ENCODE assay signal across 22 mouse cellular contexts in the genomic region with DNA sequence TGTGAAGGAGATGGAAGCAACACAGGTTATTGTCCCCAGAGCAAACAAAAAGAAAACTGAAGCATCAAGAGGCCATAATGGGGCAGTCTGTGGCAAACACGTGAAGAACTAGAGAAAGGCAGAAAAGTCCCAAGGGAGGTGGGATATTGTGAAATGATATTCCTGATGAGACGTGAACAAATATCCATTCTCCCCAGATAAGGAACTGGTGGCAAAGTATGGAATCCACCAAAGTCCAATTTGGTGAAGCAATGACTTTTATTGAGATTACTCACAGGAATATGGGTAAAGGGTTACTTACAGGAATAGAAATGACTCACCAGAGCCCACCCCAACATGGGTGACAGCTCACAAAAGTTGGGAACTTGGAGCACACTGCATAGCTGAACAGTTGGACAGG. TPM values are rescaled to one million over a fixed set of nuclear protein-coding genes. Genes with fewer than 3 reads are reported as not detected.
"Had no signal": no experiment of that assay in that cellular context is flagged by ENCODE, and none has a peak within 500 bp of the region (broad histone marks: within the 10 kb centered on the region; RNA-seq: fewer than 3 reads in every experiment).

No protein-coding gene starts in this region.

- ATAC-seq: hindbrain, postnatal 0 days had no signal

- DNase-seq: gastrocnemius, postnatal 14 days; gastrocnemius, postnatal 36 days; heart, adult 11 months; heart, adult 2 months; heart, postnatal 14 days; heart, postnatal 36 days; kidney, adult 18-20 months; kidney, adult 8-10 months; kidney, postnatal 10 days; kidney, postnatal 36 days; layer of hippocampus, postnatal 36 days; left cerebral cortex, postnatal 4 days; liver, embryonic 13.5 days had no signal

- H3K4me1 ChIP-seq: heart, embryonic 13.5 days; heart, embryonic 15.5 days; hindbrain, embryonic 13.5 days; hindbrain, embryonic 15.5 days; limb, embryonic 13.5 days; limb, embryonic 15.5 days; liver, embryonic 13.5 days had no signal

- H3K4me3 ChIP-seq: heart, adult 2 months; heart, embryonic 13.5 days; heart, embryonic 15.5 days; hindbrain, embryonic 13.5 days; hindbrain, embryonic 15.5 days; limb, embryonic 13.5 days; limb, embryonic 15.5 days; liver, embryonic 13.5 days had no signal

- H3K9me3 ChIP-seq: heart, embryonic 13.5 days; heart, embryonic 15.5 days; hindbrain, embryonic 13.5 days; hindbrain, embryonic 15.5 days; limb, embryonic 13.5 days; limb, embryonic 15.5 days; liver, embryonic 13.5 days had no signal

- H3K4me2 ChIP-seq: heart, embryonic 11.5 days; heart, embryonic 13.5 days; heart, embryonic 15.5 days; hindbrain, embryonic 13.5 days; hindbrain, embryonic 15.5 days; limb, embryonic 13.5 days; limb, embryonic 15.5 days; liver, embryonic 13.5 days had no signal

- H3K9ac ChIP-seq: heart, embryonic 13.5 days; heart, embryonic 15.5 days; hindbrain, embryonic 13.5 days; hindbrain, embryonic 15.5 days; limb, embryonic 13.5 days; limb, embryonic 15.5 days; liver, embryonic 13.5 days had no signal

- H3K27me3 ChIP-seq: heart, embryonic 13.5 days; heart, embryonic 15.5 days; hindbrain, embryonic 13.5 days; hindbrain, embryonic 15.5 days; limb, embryonic 13.5 days; limb, embryonic 15.5 days; liver, embryonic 13.5 days had no signal

- H3K27ac ChIP-seq: heart, adult 2 months; heart, embryonic 13.5 days; heart, embryonic 15.5 days; hindbrain, embryonic 13.5 days; hindbrain, embryonic 15.5 days; hindbrain, postnatal 0 days; limb, embryonic 13.5 days; limb, embryonic 15.5 days; liver, embryonic 13.5 days had no signal

- H3K36me3 ChIP-seq: heart, embryonic 13.5 days; heart, embryonic 15.5 days; hindbrain, embryonic 13.5 days; hindbrain, embryonic 15.5 days; limb, embryonic 13.5 days; limb, embryonic 15.5 days; liver, embryonic 13.5 days had no signal

RNA-seq across cellular contexts. Expression of a gene that starts 55.3 kb away (rescaled TPM):
- total RNA-seq: hematopoietic stem cell, adult 5-6 weeks had no signal
